Comparison of ENCODE assay signal across 11 mouse cellular contexts in genomic region chr4:150616029-150616420, GRCm38 (mm10). TPM values are rescaled to one million over a fixed set of nuclear protein-coding genes. Genes with fewer than 3 reads are reported as not detected.
DNase-seq lines count a peak whose midpoint lies in the region; ATAC-seq lines count a peak whose summit lies in the region.
"Had no signal": no experiment of that assay in that cellular context is flagged by ENCODE, and none has a peak within 500 bp of the region (broad histone marks: within the 10 kb centered on the region; RNA-seq: fewer than 3 reads in every experiment).

No protein-coding gene starts in this region.

- H3K27ac ChIP-seq in heart, embryonic 11.5 days (ENCODE audit: low read depth, low read length), result no peak overlapping the region
- H3K27ac ChIP-seq: limb, embryonic 15.5 days had no signal

- H3K4me3 ChIP-seq in heart, embryonic 11.5 days (ENCODE audit: low read depth, low read length), result no peak overlapping the region
- H3K4me3 ChIP-seq: limb, embryonic 15.5 days had no signal

- H3K27me3 ChIP-seq in heart, embryonic 11.5 days (ENCODE audit: control insufficient read depth, insufficient read depth, low read length), result no peaks in the 10 kb centered on the region
- H3K27me3 ChIP-seq: limb, embryonic 15.5 days had no signal

- ATAC-seq in heart, embryonic 11.5 days (replicated peaks; ENCODE audit: insufficient number of reproducible peaks, low FRiP score, low TSS enrichment), result no peak
- no peak for ATAC-seq in activated CD4-positive, CD25-positive, alpha-beta regulatory T cell, adult 4 months
- no peak for ATAC-seq in cerebellum, adult (ENCODE audit: insufficient number of reproducible peaks, low FRiP score, low TSS enrichment)

- 91% methylated on average over 13 of the region's 13 CpGs for WGBS in heart, embryonic 11.5 days (ENCODE audit: insufficient replicate concordance)

- peaks cover 62% of the 10 kb centered on the region for H3K36me3 ChIP-seq in heart, embryonic 11.5 days (ENCODE audit: control insufficient read depth, insufficient read depth, low read length)

- H3K9me3 ChIP-seq in heart, embryonic 11.5 days (replicated peaks; ENCODE audit: control insufficient read depth, low read length), result no peaks in the 10 kb centered on the region
- H3K9me3 ChIP-seq: limb, embryonic 15.5 days had no signal

- no peaks in the 10 kb centered on the region for H3K4me1 ChIP-seq in heart, embryonic 11.5 days (ENCODE audit: control insufficient read depth, insufficient read depth, low read length)

- H3K9ac ChIP-seq in heart, embryonic 11.5 days (ENCODE audit: low read depth, low read length), result no peak overlapping the region
- H3K9ac ChIP-seq: limb, embryonic 15.5 days had no signal

- intact Hi-C loops in heart, postnatal 36 days (cut with DNase I), result no loop called here

- no peak overlapping the region for H3K4me2 ChIP-seq in heart, embryonic 11.5 days
- H3K4me2 ChIP-seq: limb, embryonic 15.5 days had no signal

- peak; percentile 40 to 52 for DNase-seq in heart, postnatal 36 days
- DNase-seq in testis, postnatal 14 days (ENCODE audit: low spot score), result peak; percentile 36
- no peak for DNase-seq in testis, postnatal 10 days (ENCODE audit: low spot score)
- peak; percentile 76 to 79 for DNase-seq in kidney, postnatal 25 days
- no peak for DNase-seq in embryo, embryonic 10.5 days (ENCODE audit: low spot score)
- DNase-seq: cerebellum, adult 18-20 months had no signal

RNA-seq across cellular contexts. Expression of gene Slc45a1, which starts 35.9 kb away (rescaled TPM):
- total RNA-seq in heart, postnatal 36 days (2021), result not detected
- 0.04 TPM in 1 of 2 replicates, not detected in the other for polyA plus RNA-seq in heart, embryonic 11.5 days (2014; fragmentation: Nextera tagmentation; extraction: Ambion mirVana)
- polyA plus RNA-seq in activated CD4-positive, CD25-positive, alpha-beta regulatory T cell, adult 4 months (2017; shearing (Covaris generic)), result under 1 TPM in 1 of 2 experiments, not detected in 1; 0.21 TPM
- polyA plus RNA-seq: heart, embryonic 16.5 days had no signal

Comparison
In these comparisons a context has a peak if more than half of its experiments do, and no peak if none do; other contexts are left out.
1. DNase-seq: peak in heart, postnatal 36 days (2 of 2), testis, postnatal 14 days (single experiment) and kidney, postnatal 25 days (2 of 2); none in testis, postnatal 10 days (single experiment) and embryo, embryonic 10.5 days (single experiment).